Mouse (Mus musculus) cerebellum, postnatal 4 days (tissue): ENCODE results near the gene Vamp2.

Source experiments
- DNase-seq, 2 experiments: peaks; one replicate each; pipeline ENCODE4 v3.0.0; 2022; ENCODE audit warnings: low spot score in 2 of 2, mixed read lengths in 1 of 2

Vamp2 gene

DNA sequence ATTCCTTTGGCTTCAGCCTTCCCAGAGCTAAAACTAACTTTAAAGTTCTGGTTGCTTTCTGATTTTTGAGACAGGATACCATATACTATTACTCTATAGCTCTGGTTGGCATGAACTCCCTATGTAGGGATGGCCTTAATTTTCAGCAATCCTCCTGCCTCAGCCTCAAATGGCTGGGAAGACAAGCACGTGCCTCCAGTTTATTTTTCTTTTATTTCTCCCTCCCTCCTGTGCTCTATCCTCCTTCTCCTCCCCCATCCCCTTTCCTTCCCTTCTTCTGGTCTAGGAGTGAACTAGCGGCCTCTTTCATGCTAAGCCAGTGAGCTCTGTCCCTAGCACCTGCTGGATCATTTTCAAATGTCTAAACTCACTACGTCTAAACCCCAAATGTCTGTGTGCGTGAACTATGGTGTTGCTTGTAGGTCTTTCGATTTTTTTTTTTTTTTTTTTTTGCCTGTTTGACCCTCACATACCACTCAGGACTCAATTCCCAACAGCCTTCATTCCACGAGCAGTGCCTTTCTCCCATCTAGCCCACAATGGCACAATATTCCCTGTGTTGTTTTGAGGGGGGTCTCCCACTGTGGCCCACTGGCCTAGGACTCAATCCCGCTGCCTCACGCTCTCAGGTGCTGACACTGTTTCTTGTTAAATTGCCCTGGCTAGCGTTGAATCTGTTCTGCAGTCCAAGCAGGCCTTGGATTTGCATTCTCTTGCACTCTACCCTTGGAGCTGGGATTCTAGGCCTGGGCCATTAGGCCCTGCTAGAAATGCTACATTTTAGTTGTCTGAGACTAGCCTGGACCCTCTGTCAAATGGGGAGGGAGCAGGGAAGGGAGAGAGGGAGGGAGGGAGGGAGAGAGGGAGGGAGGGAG is 23.8 kb upstream of the Vamp2 start:
- DNase-seq: no peak

DNA sequence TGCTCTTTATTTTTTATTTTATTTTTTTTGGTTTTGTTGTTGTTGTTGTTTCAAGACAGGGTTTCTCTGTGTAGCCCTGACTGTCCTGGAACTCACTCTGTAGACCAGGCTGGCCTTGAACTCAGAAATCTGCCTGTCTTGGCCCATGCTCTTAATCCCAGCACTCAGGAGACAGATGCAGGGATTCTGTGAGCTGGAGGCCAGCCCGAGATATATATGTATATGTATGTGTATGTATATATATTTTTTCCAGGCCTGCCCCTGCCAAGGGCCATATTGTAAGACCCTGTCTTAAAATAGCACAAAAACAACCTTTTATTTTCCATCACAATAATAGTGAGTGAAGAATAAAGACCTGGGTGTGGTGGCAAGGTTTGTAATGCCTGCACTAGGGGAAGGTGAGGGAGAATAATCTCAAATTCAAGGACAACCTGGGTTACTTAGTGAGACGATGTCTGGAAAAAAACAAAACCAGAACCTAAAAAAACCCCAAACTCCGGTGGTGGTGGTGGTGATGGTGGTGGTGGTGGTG is 22.8 kb upstream of the Vamp2 start:
- DNase-seq: no peak

DNA sequence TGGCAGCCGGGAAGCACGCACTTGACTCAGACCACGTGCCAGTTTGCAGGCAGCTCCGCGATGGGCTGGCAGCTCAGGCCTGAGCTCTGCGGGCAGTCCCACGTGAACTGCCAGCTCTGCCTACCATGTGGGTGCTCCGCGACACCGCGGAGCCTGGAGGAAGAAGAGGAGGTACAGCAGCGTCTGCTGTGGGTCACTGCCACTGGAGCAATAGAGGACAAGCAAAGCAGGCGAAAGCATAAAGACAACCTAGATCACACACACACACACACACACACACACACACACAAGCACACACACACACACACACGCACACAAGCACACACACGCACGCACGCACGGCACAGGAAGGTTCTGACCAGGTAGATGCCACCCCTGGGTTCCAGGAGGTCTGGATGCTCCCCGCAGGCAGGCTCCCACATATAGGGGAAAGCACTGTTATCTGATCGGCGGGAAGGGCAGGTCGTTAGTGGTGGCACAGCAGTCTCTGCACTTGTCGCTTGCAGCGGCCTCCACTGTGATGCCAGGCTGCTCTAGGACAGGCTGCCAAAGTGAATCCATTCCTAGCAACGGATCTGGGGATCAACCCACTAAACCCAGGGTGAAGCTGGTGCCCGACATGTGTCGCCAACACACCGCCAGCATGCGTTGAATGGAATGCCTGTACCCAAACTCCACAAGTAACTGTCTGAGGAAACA is 22.0 kb upstream of the Vamp2 start:
- DNase-seq: peak in 1 of 2 experiments; percentile 26

DNA sequence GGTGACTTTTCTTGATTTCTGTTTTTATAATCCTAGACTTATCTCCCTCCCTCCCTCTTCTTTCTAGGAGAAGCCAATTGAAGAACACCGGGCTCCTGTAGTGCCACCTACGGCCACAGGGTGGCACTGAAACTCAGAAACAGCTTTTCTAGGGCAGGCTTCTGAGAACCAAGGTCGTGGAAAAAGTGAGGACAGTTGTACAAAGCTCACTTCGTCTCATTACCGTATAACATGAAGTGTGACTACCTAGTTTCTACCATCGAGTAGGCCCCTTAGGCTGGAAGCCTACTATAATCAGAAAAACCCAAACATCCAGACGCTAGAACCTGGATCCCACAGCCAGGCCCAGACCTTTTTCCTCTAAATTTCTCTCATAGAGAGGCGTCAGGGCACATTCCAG is 21.3 kb upstream of the Vamp2 start:
- peak; percentile 73 to 92 for DNase-seq

DNA sequence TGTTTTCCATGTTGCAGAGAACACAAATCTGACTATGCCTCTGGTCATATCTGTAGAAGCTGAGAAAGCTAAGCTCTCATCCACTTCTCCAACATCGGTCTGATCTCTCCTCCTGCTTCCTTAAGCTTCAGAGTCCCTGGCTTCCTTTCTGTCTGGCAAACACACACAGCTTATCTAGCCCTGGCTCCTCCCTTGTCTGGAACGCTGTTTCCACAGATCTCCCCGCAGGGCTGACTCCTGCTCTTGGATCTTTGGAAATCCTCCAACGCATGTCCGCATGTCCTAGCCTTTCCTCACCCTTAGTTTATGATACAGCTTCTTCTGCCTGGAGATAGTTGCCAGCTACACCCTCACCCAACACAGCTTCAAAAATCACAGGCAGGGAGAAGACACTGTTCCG is 20.7 kb upstream of the Vamp2 start:
- no peak for DNase-seq

DNA sequence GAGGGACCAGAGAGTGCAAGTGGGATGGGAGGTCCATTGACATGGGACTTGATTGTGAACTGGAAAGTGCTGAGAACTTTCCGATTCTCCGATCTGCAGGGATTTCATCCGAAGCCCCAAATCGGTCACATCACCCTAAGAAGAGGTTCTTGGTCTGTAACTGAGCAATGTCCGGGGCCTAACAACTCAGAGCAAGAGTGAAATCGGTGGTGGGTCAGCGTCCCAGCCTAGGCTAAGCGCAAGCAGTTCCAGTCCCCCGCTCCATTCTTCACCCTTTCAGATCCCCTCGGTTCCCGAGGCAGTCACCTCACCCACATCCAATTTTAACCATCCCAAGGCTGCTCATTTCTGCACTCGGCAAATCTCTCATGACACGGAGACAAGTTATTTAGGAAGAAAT is 18.2 kb upstream of the Vamp2 start:
- DNase-seq: no peak

DNA sequence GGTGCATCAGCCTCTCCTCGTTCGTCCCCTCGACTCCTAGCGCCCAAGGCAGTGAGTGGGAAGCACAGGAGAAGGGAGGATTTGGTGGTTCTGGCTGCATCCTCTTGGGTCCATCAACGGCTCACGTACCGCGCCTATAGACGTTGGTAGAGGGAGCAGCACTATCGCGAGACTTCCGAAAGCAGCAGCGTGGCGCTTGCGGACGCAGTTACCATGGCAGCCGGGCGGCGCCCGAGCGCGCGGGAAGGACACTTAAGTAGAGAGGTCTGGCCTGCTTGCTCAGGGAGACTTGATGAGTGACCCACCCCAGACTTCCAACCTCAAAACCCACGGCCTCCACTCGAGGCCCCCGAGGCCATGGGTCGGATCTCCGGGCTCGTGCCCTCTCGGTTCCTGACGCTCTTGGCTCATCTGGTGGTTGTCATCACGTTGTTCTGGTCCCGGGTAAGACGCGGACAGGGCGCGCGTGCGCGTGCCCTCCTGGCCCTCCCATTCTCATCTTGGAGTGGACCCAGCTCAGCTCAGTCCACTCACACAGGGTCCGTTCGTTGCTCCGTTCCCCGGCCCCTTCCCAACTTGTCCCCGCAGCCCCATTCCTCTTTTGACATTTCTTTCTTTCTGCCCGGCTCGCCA is 17.6 kb upstream of the Vamp2 start, which contains the start of gene Tmem107:
Tmem107 (plus strand) TSS at position 217 of the 633 bp plus-strand sequence.
- peak; percentile 73 to 91 for DNase-seq

DNA sequence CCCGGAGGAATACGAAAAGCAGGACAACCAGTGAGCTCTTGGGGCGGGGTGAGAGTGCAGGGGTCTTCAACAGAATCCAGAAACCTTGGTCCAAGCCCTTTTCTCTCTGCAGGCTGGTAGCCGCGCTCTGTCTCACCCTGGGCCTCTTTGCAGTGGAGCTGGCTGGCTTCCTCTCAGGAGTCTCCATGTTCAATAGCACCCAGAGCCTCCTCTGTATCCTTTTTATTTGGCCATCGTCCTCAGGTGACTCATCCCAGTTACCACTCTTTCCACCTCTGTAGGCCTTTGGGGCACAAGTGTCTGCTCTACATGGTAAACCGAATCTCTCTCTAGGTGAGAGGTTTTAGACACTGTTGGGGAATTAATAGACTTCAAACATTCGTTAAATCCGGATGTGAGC is 17.0 kb upstream of the Vamp2 start:
- DNase-seq: no peak

DNA sequence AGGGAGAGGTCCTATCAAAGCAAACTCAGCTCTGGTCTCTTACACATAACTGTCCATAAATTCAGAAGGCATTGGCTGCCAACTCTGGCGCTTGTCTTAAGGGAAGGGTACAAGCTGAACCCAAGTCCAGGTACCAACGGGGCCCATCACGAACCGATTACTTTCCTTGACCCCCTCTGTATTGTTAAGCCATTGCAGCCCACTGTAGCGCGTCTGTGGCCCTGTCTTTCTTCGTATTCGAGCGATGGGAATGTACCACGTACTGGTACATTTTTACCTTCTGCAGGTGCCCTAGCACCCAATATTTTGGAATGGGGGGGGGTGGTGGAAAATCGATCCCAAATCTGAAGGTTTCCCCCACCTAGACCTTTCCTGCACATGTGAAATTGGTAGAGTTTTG is 16.1 kb upstream of the Vamp2 start:
- no peak for DNase-seq

DNA sequence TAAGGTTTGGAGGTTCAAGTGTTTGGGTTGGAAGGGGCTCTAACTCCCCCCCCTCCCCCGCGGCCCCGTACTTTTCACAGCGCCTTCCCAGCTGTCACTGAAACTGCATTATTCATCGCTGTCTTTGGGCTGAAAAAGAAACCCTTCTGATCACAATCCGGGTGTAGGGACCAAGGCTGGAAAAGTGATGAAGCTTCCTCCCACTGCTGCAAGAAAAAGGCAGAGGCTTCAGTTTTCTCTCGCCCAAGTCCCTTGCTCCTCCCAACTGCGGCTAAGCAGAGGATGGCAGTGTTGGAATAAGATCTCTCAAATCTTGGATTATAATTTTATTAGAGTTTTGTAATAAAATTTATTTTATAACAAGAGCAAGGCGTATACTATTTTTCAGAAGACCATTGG is 15.6 kb upstream of the Vamp2 start:
- DNase-seq: no peak

DNA sequence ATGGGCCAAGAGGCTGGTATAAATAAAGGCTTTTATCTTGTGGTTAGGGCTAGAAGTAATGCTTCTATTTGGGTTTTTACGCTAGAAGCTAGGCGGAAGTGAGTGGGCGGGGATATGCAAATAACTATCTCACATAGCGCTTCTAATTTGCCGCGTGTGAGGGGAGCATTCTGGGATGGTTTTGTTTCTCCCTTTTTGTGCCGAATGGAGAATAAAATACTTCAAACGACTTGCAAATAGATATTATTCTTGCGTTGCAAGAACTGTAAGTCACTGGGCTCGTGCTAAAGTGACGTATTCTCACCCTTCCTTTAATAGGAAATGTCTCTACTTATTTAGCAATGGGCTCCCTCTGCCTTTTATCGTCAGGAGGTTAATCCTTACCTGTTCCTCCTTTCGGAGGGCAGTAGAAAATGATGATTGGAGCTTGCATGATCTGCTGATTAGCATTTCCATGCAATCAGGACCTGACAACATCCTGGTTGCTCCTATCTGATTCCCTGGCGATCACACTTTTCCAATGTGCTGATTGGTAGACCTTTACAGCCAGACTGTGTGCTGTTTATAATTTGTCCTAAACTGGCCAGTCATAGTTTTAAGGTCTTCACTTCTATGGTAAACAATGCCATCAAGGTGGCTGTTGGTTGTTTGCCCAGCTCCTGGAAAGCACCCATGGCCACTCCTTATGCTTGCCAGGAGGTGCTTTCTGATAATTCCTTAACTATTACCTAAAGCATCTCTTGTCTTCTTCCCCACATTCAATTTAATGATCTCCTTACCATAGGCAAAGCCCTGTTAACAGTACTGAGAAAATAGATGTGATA is 15.0 kb upstream of the Vamp2 start:
- DNase-seq: peak in 1 of 2 experiments; percentile 76

DNA sequence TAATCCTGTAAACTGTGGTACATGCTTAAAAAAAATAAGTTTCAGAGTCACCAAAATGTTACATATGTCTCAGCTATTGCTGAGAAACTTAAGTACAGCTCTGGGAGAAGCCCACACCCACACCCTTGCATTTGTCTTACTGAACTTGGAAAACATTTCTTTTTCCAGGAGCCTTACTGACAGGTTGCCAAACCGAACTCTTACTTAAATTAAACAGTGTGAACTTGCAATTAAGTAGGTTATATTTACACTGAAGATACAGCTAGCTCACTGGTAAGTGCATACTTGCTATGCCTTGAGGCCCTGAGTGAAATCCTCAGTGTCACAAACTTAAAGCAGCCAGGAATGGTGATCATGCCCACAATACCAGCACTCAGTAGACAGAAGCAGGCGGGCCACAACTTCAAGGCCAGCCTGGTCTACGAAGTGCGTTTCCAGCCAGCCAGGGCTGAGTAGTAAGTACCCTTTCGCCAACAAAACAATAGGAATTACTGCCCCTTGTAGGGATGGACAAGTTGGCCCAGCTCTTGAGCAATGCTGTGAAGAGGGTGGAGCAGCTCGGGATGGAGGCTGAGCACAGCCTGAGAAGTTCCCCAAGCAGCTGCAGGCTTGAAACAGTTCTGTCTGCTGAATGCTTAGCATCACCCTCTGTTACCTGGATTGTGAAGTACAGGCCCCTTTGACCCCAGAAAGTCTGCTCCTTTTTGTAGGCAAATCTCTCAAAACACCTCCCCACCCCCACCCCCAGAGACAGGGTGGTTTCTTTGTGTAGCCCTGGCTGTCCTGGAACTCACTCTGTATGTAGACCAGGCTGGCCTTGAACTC is 14.1 kb upstream of the Vamp2 start:
- no peak for DNase-seq

DNA sequence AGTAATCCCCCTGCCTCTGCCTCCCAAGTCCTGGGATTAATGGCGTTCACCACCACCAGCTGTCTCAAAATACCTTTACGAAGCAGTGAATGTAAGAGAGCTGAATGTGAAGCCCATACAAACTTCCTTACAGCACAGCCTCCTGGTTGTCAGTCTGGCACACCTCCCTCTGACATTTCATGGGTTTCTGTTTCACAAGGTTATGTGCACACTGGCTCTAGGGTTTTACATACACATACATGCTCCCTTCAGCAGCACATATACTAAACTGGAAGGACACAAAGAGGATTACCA is 13.6 kb upstream of the Vamp2 start:
- no peak for DNase-seq

DNA sequence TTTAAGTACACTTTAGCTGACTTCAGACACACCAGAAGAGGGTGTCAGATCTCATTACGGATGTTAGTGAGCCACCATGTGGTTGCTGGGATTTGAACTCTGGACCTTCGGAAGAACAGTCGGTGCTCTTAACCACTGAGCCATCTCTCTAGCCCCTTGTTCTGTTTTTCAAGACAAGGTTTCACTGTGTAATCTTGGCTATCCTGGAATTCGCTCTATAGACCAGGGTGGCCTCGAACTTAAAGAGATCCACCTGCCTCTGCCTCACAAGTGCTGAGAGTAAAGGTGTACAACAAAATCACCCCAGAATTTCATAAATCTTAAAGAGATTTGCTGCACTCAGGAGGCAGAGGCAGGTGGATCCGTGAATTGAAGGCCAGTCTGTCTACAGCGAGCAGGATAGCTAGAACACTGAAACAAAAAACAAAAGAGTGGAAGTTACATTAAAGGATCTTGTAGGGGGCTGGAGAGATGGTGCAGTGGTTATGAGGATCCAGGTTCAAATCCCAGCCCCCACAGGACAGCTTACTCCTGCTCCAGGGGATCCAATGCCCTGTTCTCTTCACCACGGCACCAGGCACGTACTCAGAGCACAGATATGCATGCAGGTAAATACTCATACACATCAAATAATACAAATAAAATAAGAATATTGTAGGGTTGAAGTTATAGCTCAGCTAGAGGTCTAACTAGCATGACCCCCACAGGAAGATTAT is 12.4 kb upstream of the Vamp2 start:
- DNase-seq: no peak

DNA sequence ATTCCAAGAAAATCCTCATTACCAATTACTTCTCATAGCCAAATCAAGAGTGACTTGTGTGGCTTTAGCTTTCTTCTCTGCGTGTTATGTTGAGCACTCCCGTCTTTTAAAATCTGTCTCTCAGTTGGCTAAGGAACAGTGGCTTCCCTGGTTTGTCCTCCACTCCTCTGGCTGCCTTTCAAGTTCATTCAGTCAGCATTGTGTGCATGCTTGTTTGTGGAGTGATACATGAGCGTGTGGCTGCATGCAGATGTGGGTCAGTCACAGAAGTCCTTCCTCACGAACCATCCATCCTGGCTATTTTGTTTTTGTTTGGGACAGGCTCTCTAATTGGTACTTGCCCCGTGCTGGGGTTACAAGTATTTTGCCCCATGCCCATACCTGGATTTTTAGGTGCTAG is 11.7 kb upstream of the Vamp2 start:
- no peak for DNase-seq

DNA sequence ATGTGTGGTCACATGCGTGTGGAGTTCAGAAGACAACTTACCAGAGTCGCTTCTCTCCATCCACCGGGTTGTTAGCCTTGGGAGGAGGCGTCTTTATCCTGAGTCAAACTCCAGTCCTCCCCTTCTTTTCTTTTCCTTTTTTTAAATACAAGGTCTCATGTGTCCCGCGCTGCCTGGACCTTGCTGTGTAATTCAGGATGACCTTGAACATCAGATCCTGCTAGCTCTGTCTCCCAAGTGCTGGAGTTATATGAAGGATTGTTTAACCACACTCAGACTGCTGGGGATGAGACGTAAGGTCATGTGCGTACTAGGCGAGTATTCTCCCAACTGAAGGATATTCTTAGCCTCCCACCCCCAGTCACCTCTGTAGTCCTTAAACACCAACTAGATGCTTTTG is 11.0 kb upstream of the Vamp2 start:
- DNase-seq: no peak

DNA sequence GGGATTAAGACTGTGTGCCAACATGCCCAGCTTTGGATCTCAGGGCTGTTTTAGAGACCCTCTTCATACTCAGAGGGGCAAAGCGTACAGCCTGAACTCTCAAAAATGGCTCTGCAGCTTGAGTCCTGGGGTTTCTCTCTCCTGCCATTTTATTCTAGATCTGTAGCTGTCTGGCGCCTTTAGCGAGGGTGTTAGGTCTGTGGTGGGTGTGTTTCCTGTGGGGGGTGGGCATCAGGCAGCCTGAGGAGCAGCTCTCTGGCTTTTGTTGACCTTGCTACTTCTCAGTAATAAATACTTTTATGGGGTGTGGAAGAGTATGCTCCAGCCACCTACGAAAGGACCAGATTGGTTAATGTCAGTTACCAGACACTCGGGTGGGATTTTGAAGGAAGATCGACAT is 10.2 kb upstream of the Vamp2 start:
- no peak for DNase-seq

DNA sequence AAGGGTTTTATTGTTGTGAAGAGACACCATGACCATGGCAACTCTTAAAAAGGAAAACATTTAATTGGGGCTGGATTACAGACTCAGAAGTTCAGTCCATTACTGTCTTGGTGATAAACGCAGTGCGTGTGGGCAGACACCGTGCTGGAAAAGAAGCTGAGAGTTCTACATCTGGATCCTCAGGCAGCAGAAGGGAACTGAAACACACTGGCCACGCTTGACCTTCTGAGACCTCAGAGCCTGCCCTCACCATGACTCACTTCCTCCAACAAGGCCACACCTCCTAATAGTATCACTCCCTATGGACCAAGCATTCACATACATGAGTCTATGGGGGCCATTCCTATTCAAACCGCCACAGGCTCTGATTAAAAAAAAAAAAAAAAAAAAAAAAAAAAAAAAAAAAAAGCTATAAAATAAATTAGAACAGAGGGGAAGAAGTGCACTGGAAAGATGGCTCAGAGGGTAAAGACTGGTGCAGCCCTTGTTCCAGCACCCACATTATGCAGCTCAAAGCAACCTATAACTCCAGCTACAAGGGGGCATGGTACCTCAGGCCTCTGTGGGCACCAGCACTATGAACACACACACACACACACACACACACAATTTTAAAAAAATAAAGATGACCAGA is 9.4 kb upstream of the Vamp2 start:
- DNase-seq: no peak

DNA sequence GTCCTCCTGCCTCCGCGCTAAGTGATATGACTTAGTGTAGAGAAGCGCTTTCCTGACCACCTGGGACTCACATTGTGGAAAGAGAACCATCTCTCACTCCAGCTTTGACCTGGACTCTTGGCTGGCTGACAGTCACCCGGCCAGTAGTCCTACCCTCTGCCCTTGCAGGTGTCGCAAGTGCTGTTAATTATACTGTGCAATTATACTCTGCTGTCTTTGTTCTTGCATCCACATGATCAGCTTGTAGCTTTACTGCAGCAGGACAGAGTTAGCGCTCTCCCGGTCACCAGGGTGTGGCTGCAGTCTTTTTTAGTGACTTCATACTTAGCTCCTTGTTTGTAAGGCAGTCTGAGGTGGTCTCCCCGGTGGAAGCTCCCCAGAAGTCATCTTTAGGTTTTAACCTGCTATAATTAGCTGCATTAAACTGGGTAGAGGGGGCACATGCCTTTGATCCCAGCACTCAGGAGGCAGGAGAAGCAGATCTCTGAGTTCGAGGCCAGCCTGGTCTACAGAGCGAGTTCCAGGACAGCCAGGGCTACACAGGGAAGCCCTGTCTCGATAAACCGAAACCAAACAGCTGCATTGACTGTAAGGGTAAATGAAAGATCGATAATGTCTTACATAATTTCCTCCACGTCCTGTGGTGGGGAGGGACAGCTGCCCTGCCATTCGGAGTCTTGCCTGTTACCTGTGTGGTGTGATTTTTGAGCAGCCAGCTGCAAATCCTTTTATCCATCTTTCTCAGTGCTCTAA is 8.0 kb upstream of the Vamp2 start:
- DNase-seq: no peak
